8 mouse cellular contexts compared by ENCODE assay signal in the genomic region with DNA sequence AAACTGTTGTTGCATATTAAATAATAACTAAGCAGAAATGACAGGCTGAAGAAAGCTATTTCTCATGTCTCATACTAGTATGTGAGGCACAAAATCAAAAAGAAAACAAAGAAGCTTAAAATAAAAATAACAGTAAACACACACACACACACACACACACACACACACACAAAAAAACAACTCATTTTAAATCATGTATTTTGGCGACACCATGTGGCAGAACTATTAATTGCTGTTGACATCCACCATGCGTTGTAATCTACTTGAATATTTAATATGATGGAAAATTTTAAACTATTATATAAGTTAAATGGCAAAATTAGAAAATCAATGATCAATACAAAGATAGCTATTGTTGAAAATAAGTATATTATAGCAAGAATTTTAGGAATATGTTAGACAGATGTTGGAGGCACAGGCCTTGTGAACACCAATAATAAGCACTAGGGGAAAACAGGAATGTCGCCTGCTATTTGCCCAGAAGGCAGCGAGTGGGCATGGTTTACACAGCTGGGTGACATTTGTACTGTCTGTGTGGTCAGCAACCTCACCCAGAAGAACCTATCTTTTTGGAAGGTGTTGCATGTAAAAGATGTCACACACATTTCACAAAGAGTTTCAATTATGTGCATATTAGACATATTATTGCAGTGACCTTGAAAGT. TPM values are rescaled to one million over a fixed set of nuclear protein-coding genes. Genes with fewer than 3 reads are reported as not detected.
A peak's percentile ranks its signal among the peaks of the same experiment; 100 is the strongest.
DNase-seq lines count a peak whose midpoint lies in the region; ATAC-seq and TF ChIP-seq lines count a peak whose summit lies in the region.

No protein-coding gene starts in this region.

- no peak for ATAC-seq in intestine, postnatal 0 days
- ATAC-seq in intestine, embryonic 16.5 days, result no peak
- peak; percentile 72 for ATAC-seq in forebrain, embryonic 13.5 days
- ATAC-seq in granulocyte monocyte progenitor cell, adult 5-6 weeks (replicated peaks; ENCODE audit: poor library complexity, severe bottlenecking), result no peak; the same call in 1 of the 2 replicates

- H3K4me1 ChIP-seq in intestine, postnatal 0 days (replicated peaks; ENCODE audit: control insufficient read depth, insufficient read depth, low read length), result no peaks in the 10 kb centered on the region
- no peaks in the 10 kb centered on the region for H3K4me1 ChIP-seq in intestine, embryonic 16.5 days (ENCODE audit: control insufficient read depth, insufficient read depth, low read length)
- H3K4me1 ChIP-seq in forebrain, embryonic 13.5 days, result no peaks in the 10 kb centered on the region

- peak; percentile 3 for DNase-seq in CD4-positive helper T cell, adult 2 months (ENCODE audit: low read depth, low spot score)
- peak; percentile 21 for DNase-seq in R1 (ENCODE audit: low read depth, low spot score)
- peak; percentile 26 for DNase-seq in lung, postnatal 14 days
- DNase-seq in urinary bladder, postnatal 10 days (ENCODE audit: low spot score), result no peak

- 21% methylated on average over 4 of the region's 4 CpGs for WGBS in intestine, postnatal 0 days
- 24% methylated on average over 4 of the region's 4 CpGs for WGBS in intestine, embryonic 16.5 days
- WGBS in forebrain, embryonic 13.5 days, result 26% methylated on average over 4 of the region's 4 CpGs

- H3K36me3 ChIP-seq in intestine, postnatal 0 days (ENCODE audit: control insufficient read depth, insufficient read depth), result no peaks in the 10 kb centered on the region
- H3K36me3 ChIP-seq in intestine, embryonic 16.5 days (ENCODE audit: control insufficient read depth, insufficient read depth, low read length), result no peaks in the 10 kb centered on the region
- H3K36me3 ChIP-seq in forebrain, embryonic 13.5 days (ENCODE audit: poor library complexity, severe bottlenecking), result no peaks in the 10 kb centered on the region

- TF ChIP-seq CTCF in intestine, postnatal 0 days (IDR thresholded peaks at IDR 0.05; ENCODE audit: low read depth), result peak; percentile 70

- no peak overlapping the region for H3K4me3 ChIP-seq in intestine, postnatal 0 days (ENCODE audit: low read depth, low read length)
- no peak overlapping the region for H3K4me3 ChIP-seq in intestine, embryonic 16.5 days (ENCODE audit: low read length)
- H3K4me3 ChIP-seq in forebrain, embryonic 13.5 days, result no peak overlapping the region

- H3K27me3 ChIP-seq in intestine, postnatal 0 days (replicated peaks; ENCODE audit: control insufficient read depth, insufficient read depth, low read length), result no peaks in the 10 kb centered on the region
- H3K27me3 ChIP-seq in intestine, embryonic 16.5 days (replicated peaks; ENCODE audit: control insufficient read depth, insufficient read depth, low read length), result no peaks in the 10 kb centered on the region
- no peaks in the 10 kb centered on the region for H3K27me3 ChIP-seq in forebrain, embryonic 13.5 days

- no peaks in the 10 kb centered on the region for H3K9me3 ChIP-seq in intestine, postnatal 0 days (ENCODE audit: control insufficient read depth)
- no peaks in the 10 kb centered on the region for H3K9me3 ChIP-seq in intestine, embryonic 16.5 days (ENCODE audit: control insufficient read depth, low read length)
- H3K9me3 ChIP-seq in forebrain, embryonic 13.5 days (replicated peaks), result no peaks in the 10 kb centered on the region

- no peak overlapping the region for H3K4me2 ChIP-seq in intestine, postnatal 0 days (replicated peaks; ENCODE audit: low read depth)
- H3K4me2 ChIP-seq in intestine, embryonic 16.5 days (ENCODE audit: low read depth, low read length), result no peak overlapping the region
- no peak overlapping the region for H3K4me2 ChIP-seq in forebrain, embryonic 13.5 days

- no peak overlapping the region for H3K27ac ChIP-seq in intestine, postnatal 0 days (ENCODE audit: low read depth, low read length)
- no peak overlapping the region for H3K27ac ChIP-seq in intestine, embryonic 16.5 days (ENCODE audit: low read length)
- H3K27ac ChIP-seq in forebrain, embryonic 13.5 days, result no peak overlapping the region

- no peak overlapping the region for H3K9ac ChIP-seq in intestine, postnatal 0 days (ENCODE audit: low read depth, low read length)
- H3K9ac ChIP-seq in intestine, embryonic 16.5 days (ENCODE audit: low read depth, low read length), result no peak overlapping the region
- no peak overlapping the region for H3K9ac ChIP-seq in forebrain, embryonic 13.5 days

RNA-seq across cellular contexts. Expression of gene Rbm46, which starts 18.7 kb away (rescaled TPM):
- 3.3 and 3.5 TPM in 2 replicates for polyA plus RNA-seq in intestine, postnatal 0 days (2015; fragmentation: Nextera tagmentation; extraction: Ambion mirVana)
- 4.6 and 5.4 TPM in 2 replicates for polyA plus RNA-seq in intestine, embryonic 16.5 days (2015; fragmentation: Nextera tagmentation; extraction: Ambion mirVana)
- polyA plus RNA-seq in forebrain, embryonic 13.5 days (2015; fragmentation: Nextera tagmentation; extraction: Ambion mirVana), result 1.0 and 1.2 TPM in 2 replicates
- not detected in 2 replicates for total RNA-seq in granulocyte monocyte progenitor cell, adult 5-6 weeks (2014; fragmentation: Nextera tagmentation)
- total RNA-seq in granulocyte monocyte progenitor cell, adult 5-6 weeks (2017), result not detected in 2 replicates

RNA-seq across cellular contexts. Expression of gene Lrat, which starts 46.2 kb away (rescaled TPM):
- 29.5 and 30.4 TPM in 2 replicates for polyA plus RNA-seq in intestine, postnatal 0 days (2015; fragmentation: Nextera tagmentation; extraction: Ambion mirVana)
- 14.2 and 16.1 TPM in 2 replicates for polyA plus RNA-seq in intestine, embryonic 16.5 days (2015; fragmentation: Nextera tagmentation; extraction: Ambion mirVana)
- polyA plus RNA-seq in forebrain, embryonic 13.5 days (2015; fragmentation: Nextera tagmentation; extraction: Ambion mirVana), result 0.06 and 0.13 TPM in 2 replicates
- 0.04 TPM in 1 of 2 replicates, not detected in the other for total RNA-seq in granulocyte monocyte progenitor cell, adult 5-6 weeks (2014; fragmentation: Nextera tagmentation)
- total RNA-seq in granulocyte monocyte progenitor cell, adult 5-6 weeks (2017), result not detected in 2 replicates

Comparison
In these comparisons a context has a peak if more than half of its experiments do, and no peak if none do; other contexts are left out.
1. RNA of gene Lrat, which starts 46.2 kb away (polyA plus RNA-seq): 29.5 to 30.4 TPM in intestine, postnatal 0 days and 14.2 to 16.1 TPM in intestine, embryonic 16.5 days; 0.06 to 0.13 TPM in forebrain, embryonic 13.5 days; every median in the first group is over 10 times any median in the second.